Mouse (Mus musculus) cortical plate, adult 2 months (tissue): ENCODE data around the gene Dab2ip.

Source experiments
- CTCF ChIP-seq: fragments of 200-500 bp; IDR thresholded peaks from 2 replicates; pipeline ENCODE4 v1.5.1; 2011; ENCODE audit warnings: mild to moderate bottlenecking, control low read depth, low read length; ENCODE audit not compliant: insufficient read depth; ENCODE audit errors: extremely low read depth
- POLR2A ChIP-seq: fragments of 200-500 bp; IDR thresholded peaks from 2 replicates; pipeline ENCODE4 v1.6.1; 2011; ENCODE audit warnings: mild to moderate bottlenecking, low read length, control low read depth; ENCODE audit not compliant: insufficient read depth; ENCODE audit errors: extremely low read depth

DNA sequence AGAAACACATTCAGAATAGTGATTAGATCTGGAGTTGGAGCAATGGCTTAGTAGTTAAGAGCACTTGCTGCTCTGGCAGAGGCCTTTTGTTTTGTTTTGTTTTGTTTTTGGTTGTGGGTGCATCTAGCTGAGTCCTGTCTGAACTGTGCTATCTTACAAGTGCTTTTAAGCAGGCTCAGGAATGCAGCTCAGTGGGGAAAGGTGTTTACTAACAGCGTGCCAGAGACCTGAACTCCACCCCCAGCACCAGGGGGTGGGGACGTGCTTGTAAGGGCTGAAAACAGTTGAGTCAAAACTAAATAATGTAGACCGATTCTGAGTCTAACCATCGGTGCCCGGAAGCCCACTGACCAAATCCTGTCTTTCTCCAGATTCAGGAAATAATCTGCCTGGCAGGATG, 37.7 kb downstream of the Dab2ip start:
- TF ChIP-seq CTCF: no peak
- TF ChIP-seq POLR2A: no peak
